Mouse (Mus musculus): Measurements from ENCODE around the gene Gm10837. TPM values are rescaled to one million over a fixed set of nuclear protein-coding genes. Genes with fewer than 3 reads are reported as not detected.
"Not testable (repeated sequence)": the region's sequence is repeated elsewhere in the genome, so short reads cannot be mapped to it uniquely, and the experiment has no call there.

Gene Gm10837
- not detected in 2 replicates for total RNA-seq (2021)
- long read RNA-seq, experiment 1, result 0 reads
- long read RNA-seq, experiment 2, result 0 reads

GRCm38 (mm10) chr14:122490441-122491328 lies at the start of gene Gm10837:
TSS of gene Gm10837 (plus strand) at chr14:122490586.
- DNase-seq, result no peak

- DNase-seq, result no peak
Observed at GRCm38 (mm10) chr14:122449601-122450495, 40.5 kb upstream of the Gm10837 start.

GRCm38 (mm10) chr14:122450496-122451382 lies 39.6 kb upstream of the Gm10837 start, which contains the start of gene Gm5089:
TSS of gene Gm5089 (minus strand) at chr14:122451115.
- peak; percentile 45 for DNase-seq

- DNase-seq, result no peak
Observed at GRCm38 (mm10) chr14:122451551-122452145, 38.7 kb upstream of the Gm10837 start.

DNA sequence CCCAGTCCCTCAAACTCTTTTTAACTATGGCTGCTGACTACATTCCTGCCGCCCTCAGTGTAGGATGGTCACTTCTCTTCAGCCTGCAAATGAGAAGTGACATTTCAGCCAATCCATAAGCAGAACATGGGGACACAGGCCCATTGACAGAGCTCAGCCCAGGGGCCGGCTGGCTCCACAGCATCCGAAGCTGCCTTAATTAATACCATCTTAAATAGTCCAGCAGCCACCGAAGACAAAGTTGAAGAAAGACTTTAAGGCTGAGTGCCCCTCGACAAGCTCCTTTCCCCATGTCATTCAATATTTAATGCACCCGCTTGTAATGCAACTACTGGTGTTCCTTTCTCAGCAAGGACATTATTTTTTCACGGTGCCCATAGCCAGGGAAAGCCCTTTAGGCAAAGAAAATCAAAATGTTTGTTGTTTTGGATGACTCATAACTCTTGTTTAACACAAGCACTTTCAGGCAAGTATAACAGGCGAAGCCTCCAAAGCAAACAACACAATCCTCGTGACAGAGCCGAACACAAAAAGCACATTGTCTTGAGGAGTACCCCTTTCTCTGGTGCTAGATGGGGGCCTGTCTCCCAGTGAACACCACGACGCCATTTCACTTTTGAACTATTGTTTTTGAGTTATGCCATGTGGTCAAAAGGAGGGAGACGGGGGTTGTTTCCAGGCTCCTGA lies 37.5 kb upstream of the Gm10837 start:
- DNase-seq, result no peak

- DNase-seq, result no peak
Observed at GRCm38 (mm10) chr14:122453388-122453995, 36.9 kb upstream of the Gm10837 start.

DNA sequence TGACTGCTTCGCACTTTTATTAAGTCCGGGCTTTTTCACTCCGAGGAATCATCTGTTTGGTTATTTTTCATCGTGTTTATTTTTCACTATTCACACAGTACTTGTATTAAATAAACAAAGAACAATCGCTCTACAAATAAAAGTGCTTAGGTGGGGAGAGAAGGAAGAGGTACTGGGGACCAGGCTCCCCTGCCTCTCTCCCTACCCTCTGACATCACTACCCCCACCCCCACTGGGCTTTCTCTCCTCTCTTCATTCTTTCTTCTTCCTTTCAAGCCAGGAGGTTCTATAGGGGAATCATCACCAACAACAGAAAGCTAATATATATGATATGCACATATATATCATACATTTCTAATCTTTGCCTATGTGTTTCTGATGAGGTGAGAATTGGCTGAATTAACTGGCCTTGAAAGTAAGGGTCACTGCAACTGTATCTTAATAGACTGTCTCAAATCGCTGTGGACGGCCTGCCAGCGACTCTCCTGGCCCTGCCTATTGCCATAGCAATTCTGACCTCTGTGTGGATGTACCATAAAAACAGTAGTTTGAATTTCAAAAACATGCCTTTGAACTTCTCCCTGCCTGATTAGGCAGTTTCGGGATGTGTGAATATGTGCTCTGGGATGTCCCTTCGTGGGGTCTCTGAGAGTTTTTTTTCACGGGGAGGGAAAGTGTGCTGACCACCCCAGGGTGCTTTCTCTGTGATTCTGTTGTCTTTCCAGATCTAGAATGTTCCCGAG lies 36.2 kb upstream of the Gm10837 start:
- DNase-seq, result no peak

GRCm38 (mm10) chr14:122454901-122455561 lies 35.4 kb upstream of the Gm10837 start:
- DNase-seq, result no peak

DNA sequence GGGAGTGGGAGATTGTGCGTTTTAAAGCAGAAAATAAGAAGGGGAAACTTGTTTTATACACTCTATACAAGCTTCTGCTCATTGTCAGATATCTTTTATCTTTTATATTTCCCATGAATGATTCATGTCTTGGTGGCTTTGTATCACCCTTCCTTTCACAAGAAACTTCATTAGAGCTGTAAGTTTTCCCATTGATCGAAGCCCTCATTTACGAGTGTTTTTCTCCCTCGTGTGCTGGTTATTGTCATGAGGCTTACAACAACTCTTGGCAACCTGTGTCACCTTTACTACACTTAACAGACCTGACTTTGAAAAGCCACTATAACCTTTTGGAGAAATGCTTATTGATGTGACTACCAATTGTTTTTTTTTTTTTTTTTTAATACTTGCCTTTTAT lies 34.8 kb upstream of the Gm10837 start:
- no peak for DNase-seq

DNA sequence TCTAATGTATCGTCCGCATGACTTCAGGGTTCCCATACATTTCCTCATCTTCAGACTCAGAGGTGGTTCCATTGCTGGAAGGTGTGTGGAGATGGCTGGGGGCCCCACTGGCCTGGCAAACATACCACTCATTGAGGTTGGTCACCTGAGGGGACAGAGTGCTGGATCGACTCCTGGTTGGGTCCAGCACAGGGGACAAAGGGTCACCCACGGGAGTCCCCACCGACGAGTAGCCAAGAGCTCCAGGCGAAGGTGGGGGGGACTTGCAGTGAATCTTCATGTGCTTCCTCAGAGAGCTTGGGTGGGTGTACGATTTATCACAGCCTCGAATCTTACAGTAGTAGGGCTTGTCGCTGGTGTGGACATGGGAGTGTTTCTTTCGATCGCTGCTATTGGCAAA lies 31.1 kb upstream of the Gm10837 start:
- DNase-seq, result not testable (repeated sequence)

DNA sequence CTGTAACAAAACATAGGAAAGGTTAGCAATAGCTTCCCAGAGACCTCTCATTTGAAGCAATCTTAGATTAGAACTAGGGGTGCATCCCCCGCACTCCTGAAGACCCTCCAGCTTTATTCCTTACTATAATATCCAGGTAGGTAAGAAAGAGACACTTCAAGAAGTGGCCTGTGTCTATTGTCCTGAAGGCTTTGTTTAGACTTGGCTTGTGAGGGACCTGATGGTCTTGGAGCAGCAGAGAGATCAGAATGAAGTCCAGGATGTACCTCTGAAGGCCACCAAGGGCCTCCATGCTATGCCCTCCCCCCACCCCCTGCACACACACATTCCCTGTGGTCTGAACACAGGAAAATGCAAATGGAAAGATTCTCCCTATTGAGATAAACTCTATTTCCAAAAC lies 30.6 kb upstream of the Gm10837 start:
- DNase-seq, result no peak

DNA sequence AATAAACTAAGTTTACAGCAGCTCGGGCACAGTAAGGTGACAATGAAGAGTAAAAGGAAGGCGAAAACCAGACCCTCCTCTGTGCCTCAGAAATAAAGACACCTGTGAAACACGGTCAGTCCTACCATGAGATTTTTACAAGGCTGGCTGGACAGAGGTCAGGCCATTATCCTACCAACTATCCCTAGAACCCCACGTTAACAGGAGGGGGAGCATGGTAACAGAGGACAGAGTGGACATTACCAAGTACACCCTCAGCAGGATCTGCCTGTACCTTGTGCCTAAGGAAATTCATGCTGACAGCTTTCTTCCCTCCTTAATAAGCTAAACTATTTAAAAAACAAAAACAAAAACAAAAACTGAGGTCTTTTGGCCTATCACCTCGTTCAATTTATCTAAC lies 30.2 kb upstream of the Gm10837 start:
- DNase-seq, result no peak

DNA sequence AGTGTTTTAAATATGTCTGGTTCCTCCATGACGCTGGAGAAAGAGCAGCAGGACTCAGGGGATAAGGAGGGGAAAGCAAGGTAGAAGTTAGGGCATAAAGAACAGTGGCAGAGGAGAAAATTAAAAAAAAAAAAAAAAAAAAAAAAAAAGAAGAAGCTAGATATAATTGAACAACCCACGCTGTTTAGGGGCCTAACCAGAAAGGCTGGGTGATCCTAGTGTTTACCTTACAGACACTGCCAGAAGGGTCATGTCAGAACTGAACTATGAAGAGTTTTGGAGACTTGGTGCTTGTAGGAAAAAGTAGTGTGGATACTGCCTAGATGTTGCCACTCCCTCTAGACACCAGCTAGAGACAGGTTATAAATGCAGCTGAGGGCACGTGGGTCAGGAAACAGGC lies 28.9 kb upstream of the Gm10837 start:
- no peak for DNase-seq

DNA sequence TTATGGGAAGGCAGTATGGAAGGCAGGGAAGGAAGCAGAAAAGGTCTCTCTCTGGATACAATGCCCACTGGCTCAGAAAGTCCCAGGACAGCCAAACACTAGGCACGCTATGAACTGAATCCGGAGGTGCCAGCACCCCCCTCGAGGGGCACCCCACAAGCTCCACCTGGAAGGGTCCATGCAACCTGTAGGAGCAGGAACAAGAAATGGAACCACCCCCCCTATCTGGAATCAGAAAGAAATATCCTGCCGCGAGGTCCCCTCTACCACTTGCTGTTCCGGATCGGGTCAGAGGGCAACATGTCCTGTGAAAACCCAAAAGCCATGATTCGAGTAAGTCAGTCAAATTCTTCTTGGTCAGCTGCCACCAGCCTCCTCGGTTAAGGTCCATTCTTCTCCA lies 28.4 kb upstream of the Gm10837 start:
- DNase-seq, result no peak

- no peak for DNase-seq
Observed at GRCm38 (mm10) chr14:122462689-122463079, 27.7 kb upstream of the Gm10837 start.

DNA sequence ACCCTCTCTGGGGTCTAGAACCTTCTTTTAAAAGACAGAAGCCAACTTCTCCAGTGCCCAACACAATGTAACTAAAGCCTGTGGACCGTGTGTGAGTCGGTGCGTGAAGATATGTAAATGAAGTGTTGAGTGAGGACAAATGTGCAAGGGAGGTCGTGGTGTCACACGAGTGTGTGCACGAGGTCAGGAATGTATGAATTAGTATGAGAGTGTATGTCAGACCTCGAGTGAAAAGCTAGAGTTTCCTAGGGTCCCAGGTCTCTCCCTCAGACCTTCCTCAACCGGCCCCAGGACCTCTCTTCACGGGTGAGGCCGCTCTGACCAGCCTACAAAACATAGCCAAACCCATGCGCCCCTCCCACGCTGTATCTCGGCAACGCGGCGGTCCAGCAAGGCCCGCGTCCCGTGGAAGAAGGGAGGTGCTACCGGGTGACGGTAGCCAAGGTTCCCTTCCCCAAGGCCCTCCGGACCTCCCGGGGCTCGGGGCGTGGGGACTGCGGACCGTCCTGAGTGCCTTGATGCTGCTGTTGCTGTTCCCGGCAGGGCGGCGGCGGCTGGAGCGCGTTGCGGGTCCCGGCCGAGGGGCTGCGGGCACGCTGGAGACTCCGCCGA lies 27.2 kb upstream of the Gm10837 start:
- DNase-seq, result no peak

DNA sequence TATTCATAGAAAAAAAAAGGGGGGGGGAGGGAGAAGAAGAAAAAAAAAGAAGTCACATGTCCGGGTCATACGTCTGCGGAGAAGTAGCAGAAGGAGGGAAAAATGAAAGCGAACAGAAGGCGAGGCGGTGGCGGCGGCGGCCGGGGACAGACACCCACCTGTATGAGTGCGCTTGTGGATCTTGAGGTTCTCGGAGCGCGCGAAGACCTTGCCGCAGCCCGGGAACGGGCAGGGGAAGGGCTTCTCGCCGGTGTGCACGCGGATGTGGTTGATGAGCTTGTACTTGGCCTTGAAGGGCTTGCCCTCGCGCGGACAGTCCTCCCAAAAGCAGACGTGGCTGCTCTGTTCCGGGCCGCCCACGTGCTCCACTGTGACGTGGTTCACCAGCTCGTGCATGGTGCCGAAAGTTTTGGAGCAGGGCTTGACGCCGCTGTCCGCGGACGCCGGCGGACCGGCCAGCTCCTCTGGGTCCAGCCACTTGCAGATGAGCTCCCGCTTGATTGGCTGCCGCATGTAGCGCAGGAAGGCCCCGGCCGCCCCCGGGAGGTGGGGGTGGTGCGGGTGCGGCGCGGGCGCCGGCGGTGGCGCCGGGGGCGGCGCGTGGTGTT lies 26.5 kb upstream of the Gm10837 start:
- peak; percentile 45 for DNase-seq

GRCm38 (mm10) chr14:122464351-122464762 lies 26.0 kb upstream of the Gm10837 start:
- DNase-seq, result no peak

Measured in adrenal gland, postnatal 14 days (tissue).